Mouse (Mus musculus): ENCODE results near the gene Lbhd1. TPM values are rescaled to one million over a fixed set of nuclear protein-coding genes. Genes with fewer than 3 reads are reported as not detected.

Lbhd1 gene
- polyA plus RNA-seq, 1 experiment, result 0.55 TPM

DNA sequence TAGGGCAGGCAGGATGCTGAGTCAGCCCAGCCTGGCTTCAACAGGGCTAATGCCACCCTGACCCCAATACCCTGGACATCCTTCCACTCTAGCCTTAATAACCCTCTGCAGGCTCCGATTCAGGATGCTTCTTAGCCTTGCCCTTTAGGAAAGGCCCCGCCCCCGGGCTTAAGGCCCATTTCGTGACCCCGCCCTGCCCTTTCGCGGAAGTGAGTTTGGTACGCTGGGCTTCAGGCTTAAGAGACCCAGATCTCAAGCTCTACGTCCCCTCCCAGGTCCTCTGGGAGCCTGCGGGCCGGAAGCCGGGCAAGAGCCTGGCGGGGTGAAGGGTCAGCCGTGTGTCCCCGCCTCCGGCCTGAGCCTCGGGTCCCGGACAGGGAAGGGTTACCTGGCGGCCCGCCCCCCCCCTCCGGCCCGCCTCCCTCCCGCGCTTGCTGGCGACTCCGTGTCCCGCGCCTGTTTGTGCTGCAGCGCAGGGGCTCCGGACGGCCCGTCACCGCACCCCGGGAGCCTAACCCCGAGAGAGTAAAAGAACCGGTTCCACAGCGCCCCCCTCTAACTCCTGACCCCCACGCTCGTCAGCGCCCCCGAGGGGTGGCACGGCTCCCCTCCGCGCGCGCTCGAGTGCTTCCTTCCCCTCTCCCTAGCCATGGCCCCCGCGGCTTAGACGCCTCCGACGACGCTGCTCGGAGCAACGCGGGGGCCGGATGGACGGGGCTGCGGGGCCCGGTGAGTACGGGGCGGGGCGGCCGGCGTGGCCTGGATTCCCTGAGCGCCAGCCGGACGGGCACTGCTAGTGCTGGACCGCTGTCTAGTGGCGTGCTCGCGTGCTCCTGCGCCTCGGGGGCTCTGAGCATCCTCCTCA lies 45.9 kb downstream of the Lbhd1 start, which contains the start of the genes Rom1 and Eml3:
Gene Rom1 (minus strand): TSS at position 133 of the 865 bp plus-strand sequence.
Gene Eml3 (plus strand): TSS at position 329 of the 865 bp plus-strand sequence.
- WGBS, result under 1% methylated on average over 73 of the region's 74 CpGs
- TF ChIP-seq POLR2A (IDR thresholded peaks at IDR 0.05; ENCODE audit: low read depth, low read length) (0 out of 2 replicates have a peak, but pooled peaks have one; percentile 49), CTCF (IDR thresholded peaks at IDR 0.05; ENCODE audit: extremely low read depth, insufficient read length, insufficient replicate concordance, low read depth, low read length) (no peak)
- Histone ChIP-seq H3K36me3 (ENCODE audit: control insufficient read depth, insufficient read depth, low read length) (peaks cover 9% of the 10 kb centered on the region; the same call in 1 of the 2 replicates), H3K27me3 (ENCODE audit: control insufficient read depth, insufficient read depth, low read length) (no peaks in the 10 kb centered on the region), H3K27ac (ENCODE audit: insufficient read depth, low read depth, low read length) (peak within 1 kb of the TSS; percentile 77), H3K4me1 (ENCODE audit: control insufficient read depth, insufficient read depth, insufficient read length, low read length) (peaks cover 9% of the 10 kb centered on the region), H3K4me3 (ENCODE audit: low read depth, low read length) (peak within 1 kb of the TSS; percentile 95)

DNA sequence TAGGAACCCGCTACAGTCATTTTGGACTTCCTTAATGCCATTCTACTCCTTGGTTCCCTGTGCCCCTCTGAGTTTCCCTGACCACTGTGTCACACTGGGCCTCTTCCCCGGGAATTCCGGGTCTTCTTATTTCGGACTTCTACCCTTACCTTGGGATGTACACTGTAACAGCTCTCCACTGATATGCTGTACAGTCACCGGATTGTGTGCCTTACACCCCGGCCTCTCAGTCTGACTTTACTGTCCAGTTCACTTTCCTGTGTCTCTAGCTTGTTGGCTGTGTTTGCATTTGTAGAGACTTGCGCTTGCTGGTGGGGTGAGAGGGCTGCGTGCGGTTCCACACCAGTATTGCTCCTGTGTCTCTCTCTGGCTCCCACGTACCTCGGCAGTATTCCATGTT lies 46.6 kb downstream of the Lbhd1 start:
- TF ChIP-seq POLR2A (IDR thresholded peaks at IDR 0.05; ENCODE audit: low read depth, low read length), result no peak
- no peak for TF ChIP-seq CTCF (IDR thresholded peaks at IDR 0.05; ENCODE audit: extremely low read depth, insufficient read length, insufficient replicate concordance, low read depth, low read length)
- H3K4me1 ChIP-seq (ENCODE audit: control insufficient read depth, insufficient read depth, insufficient read length, low read length), result peaks cover 9% of the 10 kb centered on the region
- no peaks in the 10 kb centered on the region for H3K27me3 ChIP-seq (ENCODE audit: control insufficient read depth, insufficient read depth, low read length)
- H3K4me3 ChIP-seq (ENCODE audit: low read depth, low read length), result peak overlapping the region; percentile 95
- H3K36me3 ChIP-seq (ENCODE audit: control insufficient read depth, insufficient read depth, low read length), result peaks cover 14% of the 10 kb centered on the region; the same call in 1 of the 2 replicates
- H3K27ac ChIP-seq (ENCODE audit: insufficient read depth, low read depth, low read length), result 0 out of 2 replicates have a peak overlapping the region, but pooled peaks have one; percentile 77
- WGBS, result 3% methylated on average over 11 of the region's 11 CpGs

DNA sequence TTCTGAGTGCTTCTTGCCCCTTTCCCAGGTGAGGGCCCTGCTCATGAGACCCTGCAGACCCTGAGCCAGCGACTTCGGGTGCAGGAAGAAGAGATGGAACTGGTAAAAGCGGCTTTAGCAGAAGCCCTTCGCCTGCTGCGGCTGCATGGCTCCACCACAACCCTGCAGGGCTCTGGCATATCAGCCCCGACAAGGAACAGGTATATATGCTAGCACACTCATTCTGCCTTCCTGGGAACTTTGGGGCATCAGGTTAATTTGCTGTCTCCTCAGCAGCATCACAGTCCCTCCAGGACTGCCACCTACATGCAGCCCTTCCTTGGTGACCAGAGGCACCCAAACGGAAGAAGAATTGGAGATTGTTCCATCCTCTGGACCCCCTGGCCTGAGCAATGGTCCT lies 47.2 kb downstream of the Lbhd1 start:
- peak overlapping the region; percentile 95; the same call in 1 of the 2 replicates for H3K4me3 ChIP-seq (ENCODE audit: low read depth, low read length)
- TF ChIP-seq CTCF (IDR thresholded peaks at IDR 0.05; ENCODE audit: extremely low read depth, insufficient read length, insufficient replicate concordance, low read depth, low read length) (no peak), POLR2A (IDR thresholded peaks at IDR 0.05; ENCODE audit: low read depth, low read length) (no peak)
- no peaks in the 10 kb centered on the region for H3K27me3 ChIP-seq (ENCODE audit: control insufficient read depth, insufficient read depth, low read length)
- WGBS, result 83% methylated on average over 7 of the region's 7 CpGs
- peaks cover 15% of the 10 kb centered on the region; the same call in 1 of the 2 replicates for H3K36me3 ChIP-seq (ENCODE audit: control insufficient read depth, insufficient read depth, low read length)
- H3K27ac ChIP-seq (ENCODE audit: insufficient read depth, low read depth, low read length), result no peak overlapping the region
- peaks cover 9% of the 10 kb centered on the region for H3K4me1 ChIP-seq (ENCODE audit: control insufficient read depth, insufficient read depth, insufficient read length, low read length)

DNA sequence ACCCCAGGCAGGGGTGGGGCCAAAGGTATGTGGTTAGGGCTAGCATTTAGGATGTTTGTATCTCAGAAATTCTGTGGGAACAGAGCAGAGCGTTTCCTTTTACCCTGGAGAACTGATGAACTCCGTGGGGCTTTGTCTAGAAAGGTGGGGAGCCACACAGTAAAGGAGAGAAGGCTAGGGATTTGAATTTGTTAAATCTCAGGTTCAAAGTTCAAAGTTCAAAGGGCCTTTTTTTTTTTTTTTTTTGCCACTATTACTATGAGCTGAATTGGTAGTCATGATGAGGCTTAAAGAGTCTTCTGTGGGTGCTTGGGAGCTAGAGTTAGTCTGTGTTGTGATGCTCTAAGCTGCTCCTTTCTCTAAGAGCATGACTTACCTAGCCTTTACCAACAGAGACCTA lies 53.2 kb downstream of the Lbhd1 start:
- no peaks in the 10 kb centered on the region for H3K27me3 ChIP-seq (ENCODE audit: control insufficient read depth, insufficient read depth, low read length)
- H3K4me1 ChIP-seq (ENCODE audit: control insufficient read depth, insufficient read depth, insufficient read length, low read length), result peaks cover 7% of the 10 kb centered on the region; the same call in 1 of the 2 replicates
- WGBS, result 52% methylated on average over 2 of the region's 2 CpGs
- H3K27ac ChIP-seq (ENCODE audit: insufficient read depth, low read depth, low read length), result no peak overlapping the region
- TF ChIP-seq POLR2A (IDR thresholded peaks at IDR 0.05; ENCODE audit: low read depth, low read length) (no peak), CTCF (IDR thresholded peaks at IDR 0.05; ENCODE audit: extremely low read depth, insufficient read length, insufficient replicate concordance, low read depth, low read length) (no peak)
- H3K36me3 ChIP-seq (ENCODE audit: control insufficient read depth, insufficient read depth, low read length), result peaks cover 30% of the 10 kb centered on the region
- no peak overlapping the region for H3K4me3 ChIP-seq (ENCODE audit: low read depth, low read length)

DNA sequence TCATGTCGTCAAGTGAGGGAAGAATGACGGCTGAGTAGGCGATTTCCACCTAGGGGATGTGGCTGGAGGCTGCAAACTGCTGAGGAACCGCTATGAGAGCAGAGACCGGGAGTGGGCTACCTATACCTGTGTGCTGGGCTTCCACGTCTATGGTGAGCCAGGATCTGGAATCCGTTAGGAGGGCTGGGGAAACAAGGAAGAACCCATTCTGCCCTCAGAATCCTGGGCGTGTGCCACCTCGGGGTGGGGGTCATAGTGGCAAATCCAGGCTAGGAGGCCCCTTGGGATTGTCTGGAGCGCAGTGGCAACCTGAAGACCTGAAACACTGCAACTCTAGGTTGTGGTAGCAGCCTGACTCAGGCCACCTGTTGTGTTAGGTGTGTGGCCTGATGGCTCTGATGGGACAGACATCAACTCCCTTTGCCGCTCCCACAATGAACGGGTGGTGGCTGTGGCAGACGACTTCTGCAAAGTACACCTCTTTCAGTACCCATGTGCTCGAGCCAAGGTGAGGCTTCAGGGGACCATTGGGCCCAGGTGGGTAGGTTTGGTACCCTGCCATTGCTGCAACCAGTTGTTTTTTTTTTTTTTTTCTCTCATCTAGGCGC lies 57.1 kb downstream of the Lbhd1 start:
- no peak for TF ChIP-seq POLR2A (IDR thresholded peaks at IDR 0.05; ENCODE audit: low read depth, low read length)
- no peak for TF ChIP-seq CTCF (IDR thresholded peaks at IDR 0.05; ENCODE audit: extremely low read depth, insufficient read length, insufficient replicate concordance, low read depth, low read length)
- Histone ChIP-seq H3K27me3 (ENCODE audit: control insufficient read depth, insufficient read depth, low read length) (no peaks in the 10 kb centered on the region), H3K4me3 (ENCODE audit: low read depth, low read length) (no peak overlapping the region), H3K4me1 (ENCODE audit: control insufficient read depth, insufficient read depth, insufficient read length, low read length) (peaks cover 22% of the 10 kb centered on the region), H3K27ac (ENCODE audit: insufficient read depth, low read depth, low read length) (no peak overlapping the region), H3K36me3 (ENCODE audit: control insufficient read depth, insufficient read depth, low read length) (peaks cover 28% of the 10 kb centered on the region)
- WGBS, result 84% methylated on average over 15 of the region's 15 CpGs

DNA sequence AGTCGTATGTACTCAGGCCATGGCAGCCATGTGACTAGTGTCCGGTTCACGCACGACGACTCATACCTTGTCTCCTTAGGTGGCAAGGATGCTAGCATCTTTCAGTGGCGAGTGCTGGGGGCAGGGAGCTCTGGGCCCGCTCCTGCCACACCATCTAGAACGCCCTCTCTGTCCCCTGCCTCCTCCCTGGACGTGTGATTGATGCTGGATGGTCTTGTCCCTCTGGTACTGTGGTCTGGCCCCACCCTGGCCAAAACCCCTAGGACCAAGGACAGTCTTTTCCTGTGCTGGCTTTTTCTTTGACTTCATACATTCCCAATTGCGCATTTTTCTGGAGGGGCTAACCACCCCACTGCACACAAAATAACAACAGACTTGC lies 57.6 kb downstream of the Lbhd1 start:
- H3K4me3 ChIP-seq (ENCODE audit: low read depth, low read length), result peak overlapping the region; percentile 97
- WGBS, result 52% methylated on average over 10 of the region's 10 CpGs
- TF ChIP-seq CTCF (IDR thresholded peaks at IDR 0.05; ENCODE audit: extremely low read depth, insufficient read length, insufficient replicate concordance, low read depth, low read length) (no peak), POLR2A (IDR thresholded peaks at IDR 0.05; ENCODE audit: low read depth, low read length) (no peak)
- H3K4me1 ChIP-seq (ENCODE audit: control insufficient read depth, insufficient read depth, insufficient read length, low read length), result peaks cover 22% of the 10 kb centered on the region
- no peaks in the 10 kb centered on the region for H3K27me3 ChIP-seq (ENCODE audit: control insufficient read depth, insufficient read depth, low read length)
- peaks cover 33% of the 10 kb centered on the region for H3K36me3 ChIP-seq (ENCODE audit: control insufficient read depth, insufficient read depth, low read length)
- peak overlapping the region; percentile 4; the same call in 1 of the 2 replicates for H3K27ac ChIP-seq (ENCODE audit: insufficient read depth, low read depth, low read length)

All from small intestine, adult 2 months (tissue).